Comparison of ENCODE assay signal across 10 mouse cellular contexts in genomic region chr15:83029725-83030718, GRCm38 (mm10). TPM values are rescaled to one million over a fixed set of nuclear protein-coding genes. Genes with fewer than 3 reads are reported as not detected.
A peak's percentile ranks its signal among the peaks of the same experiment; 100 is the strongest.
DNase-seq lines count a peak whose midpoint lies in the region; ATAC-seq and TF ChIP-seq lines count a peak whose summit lies in the region.
"Had no signal": no experiment of that assay in that cellular context is flagged by ENCODE, and none has a peak within 500 bp of the region (broad histone marks: within the 10 kb centered on the region; RNA-seq: fewer than 3 reads in every experiment).

No protein-coding gene starts in this region.

- dilution Hi-C loops in CH12.LX (cut with MboI; ENCODE audit: extremely low pct_ligation_motif_present, extremely low pct_unique_long_range_greater_than_20kb, low sequenced_read_pairs): no loop called here

- H3K27ac ChIP-seq in heart, embryonic 15.5 days: peak overlapping the region; percentile 24; the same call in 1 of the 2 replicates
- H3K27ac ChIP-seq in CH12.LX (ENCODE audit: insufficient read depth, low read depth): no peak overlapping the region
- H3K27ac ChIP-seq in embryonic facial prominence, embryonic 14.5 days (replicated peaks; ENCODE audit: low read depth, low read length): no peak overlapping the region; the same call in 1 of the 2 replicates
- 0 out of 2 replicates have a peak overlapping the region, but pooled peaks have one; percentile 12 for H3K27ac ChIP-seq in liver, postnatal 0 days (ENCODE audit: low read depth)
- H3K27ac ChIP-seq in cerebellum, adult 2 months (ENCODE audit: insufficient read depth, low read length): no peak overlapping the region

- no peaks in the 10 kb centered on the region for H3K79me2 ChIP-seq in CH12.LX (replicated peaks; ENCODE audit: control insufficient read depth, extremely low read depth, insufficient read depth, poor library complexity, severe bottlenecking)

- no peak overlapping the region for H3K4me2 ChIP-seq in heart, embryonic 15.5 days
- H3K4me2 ChIP-seq in CH12.LX (ENCODE audit: insufficient read depth, low read depth, poor library complexity, severe bottlenecking): no peak overlapping the region
- peak overlapping the region; percentile 21; the same call in 1 of the 2 replicates for H3K4me2 ChIP-seq in embryonic facial prominence, embryonic 14.5 days (ENCODE audit: low read depth, low read length)
- H3K4me2 ChIP-seq in liver, postnatal 0 days (ENCODE audit: low read depth, low read length): peak overlapping the region; percentile 61

- no peak for DNase-seq in heart, adult 9 months (ENCODE audit: low spot score in 2 of 2)
- DNase-seq in CH12.LX (ENCODE audit: extremely low read depth): peak; percentile 36
- no peak for DNase-seq in embryonic facial prominence, embryonic 14.5 days (ENCODE audit: low spot score)
- no peak for DNase-seq in liver, postnatal 0 days
- DNase-seq in cerebellum, adult 2 months: no peak
- DNase-seq in kidney, postnatal 14 days: no peak
- DNase-seq: cerebellum, adult 11-12 months; heart, postnatal 4 days had no signal

- H3K4me3 ChIP-seq in heart, embryonic 15.5 days: no peak overlapping the region
- no peak overlapping the region for H3K4me3 ChIP-seq in CH12.LX (replicated peaks in 1 of 3; ENCODE audit: low read depth in 2 of 3, low read length in 2 of 3, poor library complexity in 1 of 3)
- H3K4me3 ChIP-seq in embryonic facial prominence, embryonic 14.5 days (ENCODE audit: low read depth, low read length): no peak overlapping the region
- H3K4me3 ChIP-seq in liver, postnatal 0 days (ENCODE audit: low read depth, low read length): peak overlapping the region; percentile 48
- H3K4me3 ChIP-seq in cerebellum, adult 2 months (replicated peaks; ENCODE audit: insufficient read depth, low read depth, low read length): no peak overlapping the region

- no peak for TF ChIP-seq EP300 in CH12.LX (IDR thresholded peaks at IDR 0.05; ENCODE audit: low read length)
- no peak for TF ChIP-seq EP300 in liver, postnatal 0 days (IDR thresholded peaks at IDR 0.05; ENCODE audit: low read depth)

- 0 out of 2 replicates have a peak, but pooled peaks have one; percentile 26 for TF ChIP-seq POLR2A in CH12.LX (IDR thresholded peaks at IDR 0.05; ENCODE audit: low read depth, low read length)
- no peak for TF ChIP-seq POLR2A in cerebellum, adult 2 months (IDR thresholded peaks at IDR 0.05; ENCODE audit: borderline replicate concordance, insufficient read depth, low read length)

- in situ Hi-C loops in CH12.LX (cut with MboI; ENCODE audit: low pct_ligation_motif_present, low pct_unique_long_range_greater_than_20kb, low sequenced_read_pairs): loop anchor here (5.0 kb wide), 1 partner anchor 38 kb away; no protein-coding TSS in a partner anchor

- peaks cover 56% of the 10 kb centered on the region for H3K4me1 ChIP-seq in heart, embryonic 15.5 days (replicated peaks)
- peaks cover 5 to 48% of the 10 kb centered on the region in 2 experiments; a peak in 3 of 4 replicates for H3K4me1 ChIP-seq in CH12.LX (ENCODE audit: control insufficient read depth in 1 of 2, insufficient read depth in 2 of 2)
- peaks cover 46% of the 10 kb centered on the region for H3K4me1 ChIP-seq in embryonic facial prominence, embryonic 14.5 days (ENCODE audit: control insufficient read depth, insufficient read depth, low read length)
- H3K4me1 ChIP-seq in liver, postnatal 0 days (ENCODE audit: insufficient read depth): peaks cover 19% of the 10 kb centered on the region
- H3K4me1 ChIP-seq in cerebellum, adult 2 months (ENCODE audit: control insufficient read depth, insufficient read depth, low read length): peaks cover 7% of the 10 kb centered on the region

- TF ChIP-seq CTCF in CH12.LX (conservative IDR thresholded peaks at IDR 0.05 in 1 of 2, IDR thresholded peaks at IDR 0.05 in 1 of 2; ENCODE audit: low read depth in 2 of 2, low read length in 2 of 2): no peak
- no peak for TF ChIP-seq CTCF in liver, postnatal 0 days (IDR thresholded peaks at IDR 0.05; ENCODE audit: low read depth)
- no peak for TF ChIP-seq CTCF in cerebellum, adult 2 months (IDR thresholded peaks at IDR 0.05; ENCODE audit: borderline replicate concordance, insufficient read depth, low read depth, low read length)

- no peak overlapping the region for H3K9ac ChIP-seq in heart, embryonic 15.5 days
- H3K9ac ChIP-seq in CH12.LX (ENCODE audit: insufficient read depth, low read depth): no peak overlapping the region
- H3K9ac ChIP-seq in embryonic facial prominence, embryonic 14.5 days (ENCODE audit: low read depth, low read length): no peak overlapping the region
- no peak overlapping the region for H3K9ac ChIP-seq in liver, postnatal 0 days (replicated peaks)

- no peak for TF ChIP-seq RAD21 in CH12.LX (IDR thresholded peaks at IDR 0.05; ENCODE audit: low read depth, low read length)

- peaks cover 44% of the 10 kb centered on the region for H3K27me3 ChIP-seq in heart, embryonic 15.5 days
- H3K27me3 ChIP-seq in CH12.LX (replicated peaks): no peaks in the 10 kb centered on the region
- H3K27me3 ChIP-seq in embryonic facial prominence, embryonic 14.5 days (replicated peaks; ENCODE audit: control insufficient read depth, insufficient read depth, low read length): no peaks in the 10 kb centered on the region
- H3K27me3 ChIP-seq in liver, postnatal 0 days (ENCODE audit: insufficient read depth, low read length): 0 out of 2 replicates have a peak, but pooled peaks cover 5% of the 10 kb centered on the region
- no peaks in the 10 kb centered on the region; the same call in 1 of the 2 replicates for H3K27me3 ChIP-seq in cerebellum, adult 2 months (ENCODE audit: control insufficient read depth, insufficient read depth, low read length)

- WGBS in heart, embryonic 15.5 days: 53% methylated on average over 11 of the region's 11 CpGs
- 45% methylated on average over 11 of the region's 11 CpGs for WGBS in embryonic facial prominence, embryonic 14.5 days
- 48% methylated on average over 11 of the region's 11 CpGs for WGBS in liver, postnatal 0 days (ENCODE audit: insufficient replicate concordance)
- 80% methylated on average over 11 of the region's 11 CpGs for WGBS in cerebellum, adult 2 months

- H3K36me3 ChIP-seq in heart, embryonic 15.5 days: no peaks in the 10 kb centered on the region
- H3K36me3 ChIP-seq in CH12.LX (replicated peaks in 1 of 2; ENCODE audit: control insufficient read depth in 1 of 2, insufficient read depth in 1 of 2, low read length in 1 of 2): no peaks in the 10 kb centered on the region
- H3K36me3 ChIP-seq in embryonic facial prominence, embryonic 14.5 days (ENCODE audit: control insufficient read depth, insufficient read depth, low read length): no peaks in the 10 kb centered on the region
- 0 out of 2 replicates have a peak, but pooled peaks cover 3% of the 10 kb centered on the region for H3K36me3 ChIP-seq in liver, postnatal 0 days (replicated peaks; ENCODE audit: insufficient read depth, low read length)

- no peaks in the 10 kb centered on the region for H3K9me3 ChIP-seq in heart, embryonic 15.5 days (replicated peaks)
- H3K9me3 ChIP-seq in CH12.LX (replicated peaks; ENCODE audit: low read length): no peaks in the 10 kb centered on the region
- no peaks in the 10 kb centered on the region for H3K9me3 ChIP-seq in embryonic facial prominence, embryonic 14.5 days (ENCODE audit: control insufficient read depth, low read length)
- no peaks in the 10 kb centered on the region for H3K9me3 ChIP-seq in liver, postnatal 0 days (ENCODE audit: low read length)

- ATAC-seq in heart, embryonic 15.5 days (replicated peaks; ENCODE audit: insufficient number of reproducible peaks, insufficient read depth, low FRiP score, low read depth): no peak
- no peak for ATAC-seq in embryonic facial prominence, embryonic 14.5 days (ENCODE audit: low read depth)
- no peak for ATAC-seq in liver, postnatal 0 days
- no peak for ATAC-seq in cerebellum, adult (ENCODE audit: insufficient number of reproducible peaks, low FRiP score, low TSS enrichment)

TF ChIP-seq in CH12.LX, 34 proteins besides CTCF, POLR2A, EP300 and RAD21:
- TF ChIP-seq ELF1 (IDR thresholded peaks at IDR 0.05; ENCODE audit: low read depth, low read length) (peak; percentile 48; the same call in 1 of the 2 replicates), MAX (IDR thresholded peaks at IDR 0.05; ENCODE audit: low read length) (no peak)

RNA-seq across cellular contexts. Expression of gene Nfam1, which starts 3.1 kb away (rescaled TPM):
- polyA plus RNA-seq in heart, embryonic 15.5 days (2015; fragmentation: Nextera tagmentation; extraction: Ambion mirVana): 1.8 and 3.9 TPM in 2 replicates
- total RNA-seq in CH12.LX (2012; rRNA removed): 0.04 and 0.25 TPM in 2 replicates
- 0.20 and 0.23 TPM in 2 replicates for total RNA-seq in CH12.LX (2014; rRNA removed)
- polyA plus RNA-seq in CH12.LX (2012; ENCODE audit: insufficient read length, low read depth): 0.74 and 0.81 TPM in 2 replicates
- 4.7 and 6.0 TPM in 2 replicates for polyA plus RNA-seq in embryonic facial prominence, embryonic 14.5 days (2014; fragmentation: Nextera tagmentation; extraction: Ambion mirVana)
- polyA plus RNA-seq in liver, postnatal 0 days (2015; fragmentation: Nextera tagmentation; extraction: Ambion mirVana): 9.4 and 10.4 TPM in 2 replicates
- polyA plus RNA-seq in cerebellum, adult 2 months (2012; rRNA removed): 0.67 and 0.80 TPM in 2 replicates

RNA-seq across cellular contexts. Expression of gene Tcf20, which starts 42.4 kb away (rescaled TPM):
- polyA plus RNA-seq in heart, embryonic 15.5 days (2015; fragmentation: Nextera tagmentation; extraction: Ambion mirVana): 4.2 and 5.2 TPM in 2 replicates
- total RNA-seq in CH12.LX (2012; rRNA removed): 47.2 and 49.2 TPM in 2 replicates
- 26.0 and 27.0 TPM in 2 replicates for total RNA-seq in CH12.LX (2014; rRNA removed)
- 28.5 and 29.0 TPM in 2 replicates for polyA plus RNA-seq in CH12.LX (2012; ENCODE audit: insufficient read length, low read depth)
- 11.3 and 12.3 TPM in 2 replicates for polyA plus RNA-seq in embryonic facial prominence, embryonic 14.5 days (2014; fragmentation: Nextera tagmentation; extraction: Ambion mirVana)
- 1.6 and 1.8 TPM in 2 replicates for polyA plus RNA-seq in liver, postnatal 0 days (2015; fragmentation: Nextera tagmentation; extraction: Ambion mirVana)
- 25.0 and 25.8 TPM in 2 replicates for polyA plus RNA-seq in cerebellum, adult 2 months (2012; rRNA removed)

RNA-seq across cellular contexts. Expression of gene Serhl, which starts 59.3 kb away (rescaled TPM):
- polyA plus RNA-seq in heart, embryonic 15.5 days (2015; fragmentation: Nextera tagmentation; extraction: Ambion mirVana): 61.5 and 66.3 TPM in 2 replicates
- 48.8 and 59.5 TPM in 2 replicates for total RNA-seq in CH12.LX (2012; rRNA removed)
- 123 and 129 TPM in 2 replicates for total RNA-seq in CH12.LX (2014; rRNA removed)
- 52.0 and 57.6 TPM in 2 replicates for polyA plus RNA-seq in CH12.LX (2012; ENCODE audit: insufficient read length, low read depth)
- polyA plus RNA-seq in embryonic facial prominence, embryonic 14.5 days (2014; fragmentation: Nextera tagmentation; extraction: Ambion mirVana): 63.8 and 71.6 TPM in 2 replicates
- 24.2 and 24.3 TPM in 2 replicates for polyA plus RNA-seq in liver, postnatal 0 days (2015; fragmentation: Nextera tagmentation; extraction: Ambion mirVana)
- polyA plus RNA-seq in cerebellum, adult 2 months (2012; rRNA removed): 16.5 and 19.2 TPM in 2 replicates

Comparison
In these comparisons a context has a peak if more than half of its experiments do, and no peak if none do; other contexts are left out.
1. H3K27ac ChIP-seq: peak in heart, embryonic 15.5 days (single experiment) and liver, postnatal 0 days (single experiment); none in CH12.LX (single experiment), embryonic facial prominence, embryonic 14.5 days (single experiment) and cerebellum, adult 2 months (single experiment).
2. H3K4me2 ChIP-seq: peak in embryonic facial prominence, embryonic 14.5 days (single experiment) and liver, postnatal 0 days (single experiment); none in heart, embryonic 15.5 days (single experiment) and CH12.LX (single experiment).